Mouse (Mus musculus): ENCODE measurements around the gene Sptan1.

- TF ChIP-seq POLR2A (IDR thresholded peaks at IDR 0.05; ENCODE audit: borderline replicate concordance, extremely low read depth, insufficient read depth, insufficient read length, poor library complexity, severe bottlenecking) = no peak
- TF ChIP-seq CTCF (IDR thresholded peaks at IDR 0.05; ENCODE audit: borderline replicate concordance, extremely low read depth, insufficient read depth, insufficient read length) = no peak
Observed at GRCm38 (mm10) chr2:29940073-29940472, 25.3 kb upstream of the Sptan1 start.

Data from brain, embryonic 14.5 days (tissue).